Mouse (Mus musculus) liver, postnatal 0 days (tissue): Measurements from ENCODE around the gene Afg3l1. TPM values are rescaled to one million over a fixed set of nuclear protein-coding genes. Genes with fewer than 3 reads are reported as not detected.
A peak's percentile ranks its signal among the peaks of the same experiment; 100 is the strongest.
"Not testable (repeated sequence)": the region's sequence is repeated elsewhere in the genome, so short reads cannot be mapped to it uniquely, and the experiment has no call there.

Experiments
- ATAC-seq: fragments of 200-750 bp; cut with Nextera tagmentation; 2 replicates; pipeline ENCODE4 v1.8.0; 2017; ENCODE audit warnings: mild to moderate bottlenecking, moderate library complexity
- DNase-seq: peaks from one replicate; pipeline ENCODE4 v3.0.0-alpha.2; 2016
- H3K27ac ChIP-seq: fragments of 300-500 bp; sonication (generic); 2 replicates; pipeline ENCODE4 v1.5.1; 2014; ENCODE audit warnings: antibody characterized with exemption, moderate library complexity, mild to moderate bottlenecking, low read depth
- H3K27me3 ChIP-seq: fragments of 300-500 bp; sonication (generic); 2 replicates; pipeline ENCODE4 v1.6.1; 2014; ENCODE audit warnings: low read length, control low read depth, mixed read lengths; ENCODE audit not compliant: insufficient read depth
- H3K36me3 ChIP-seq: fragments of 300-500 bp; sonication (generic); replicated peaks from 2 replicates; pipeline ENCODE4 v1.6.1; 2014; ENCODE audit warnings: mild to moderate bottlenecking, control low read depth, low read length, moderate library complexity, mixed read lengths; ENCODE audit not compliant: insufficient read depth
- H3K4me1 ChIP-seq: fragments of 300-500 bp; sonication (generic); 2 replicates; pipeline ENCODE4 v1.6.1; 2014; ENCODE audit warnings: antibody characterized with exemption, mild to moderate bottlenecking, control low read depth; ENCODE audit not compliant: insufficient read depth
- H3K4me2 ChIP-seq: fragments of 300-500 bp; sonication (generic); 2 replicates; pipeline ENCODE4 v1.6.1; 2014; ENCODE audit warnings: low read depth, mild to moderate bottlenecking, low read length, moderate library complexity, mixed read lengths
- H3K4me3 ChIP-seq: fragments of 300-500 bp; sonication (generic); 2 replicates; pipeline ENCODE4 v1.5.1; 2014; ENCODE audit warnings: low read depth, low read length
- H3K9ac ChIP-seq: fragments of 300-500 bp; sonication (generic); replicated peaks from 2 replicates; pipeline ENCODE4 v1.6.1; 2014; ENCODE audit warnings: mild to moderate bottlenecking, moderate library complexity
- H3K9me3 ChIP-seq: fragments of 300-500 bp; sonication (generic); 2 replicates; pipeline ENCODE4 v1.6.1; 2016; ENCODE audit warnings: mild to moderate bottlenecking, control low read depth, low read length, mixed read lengths
- CTCF ChIP-seq: sonication (generic); IDR thresholded peaks from 2 replicates; pipeline ENCODE4 v1.5.1; 2016; ENCODE audit warnings: antibody characterized with exemption, low read depth
- EP300 ChIP-seq: IDR thresholded peaks from 2 replicates; pipeline ENCODE4 v1.6.1; 2016; ENCODE audit warnings: antibody characterized with exemption, low read depth, mild to moderate bottlenecking
- WGBS: fragments of 180-500 bp; shearing (Covaris S2); extraction: QIAGEN DNeasy Blood & Tissue Kit; methylation state at CpG from one replicate; pipeline ENCODE4 v1.1.7; 2014; ENCODE audit not compliant: insufficient replicate concordance; 5-methylcytosine and 5-hydroxymethylcytosine counted together
- polyA plus RNA-seq: library from polyadenylated mRNA; unstranded; fragments of >200 nt; fragmentation: Nextera tagmentation; extraction: Ambion mirVana; gene quantifications from 2 replicates; pipeline ENCODE4 v1.2.1, GENCODE M21; 2015

The Afg3l1 gene
- polyA plus RNA-seq, 1 experiment from 2014 or later = 24.3 TPM

GRCm38 (mm10) chr8:123515540-123515897 lies 37.8 kb downstream of the Afg3l1 start:
- no peaks in the 10 kb centered on the region for H3K36me3 ChIP-seq
- 6% methylated on average over 10 of the region's 11 CpGs for WGBS
- H3K9me3 ChIP-seq = no peaks in the 10 kb centered on the region
- ATAC-seq (no peak), DNase-seq (no peak)
- H3K9ac ChIP-seq = no peak overlapping the region
- peaks cover 18% of the 10 kb centered on the region for H3K4me1 ChIP-seq
- H3K4me2 ChIP-seq = peak overlapping the region; percentile 73
- H3K27me3 ChIP-seq = peaks cover 37% of the 10 kb centered on the region
- no peak overlapping the region for H3K27ac ChIP-seq
- TF ChIP-seq EP300 = no peak
- no peak for TF ChIP-seq CTCF
- H3K4me3 ChIP-seq = no peak overlapping the region; the same call in 1 of the 2 replicates

DNA sequence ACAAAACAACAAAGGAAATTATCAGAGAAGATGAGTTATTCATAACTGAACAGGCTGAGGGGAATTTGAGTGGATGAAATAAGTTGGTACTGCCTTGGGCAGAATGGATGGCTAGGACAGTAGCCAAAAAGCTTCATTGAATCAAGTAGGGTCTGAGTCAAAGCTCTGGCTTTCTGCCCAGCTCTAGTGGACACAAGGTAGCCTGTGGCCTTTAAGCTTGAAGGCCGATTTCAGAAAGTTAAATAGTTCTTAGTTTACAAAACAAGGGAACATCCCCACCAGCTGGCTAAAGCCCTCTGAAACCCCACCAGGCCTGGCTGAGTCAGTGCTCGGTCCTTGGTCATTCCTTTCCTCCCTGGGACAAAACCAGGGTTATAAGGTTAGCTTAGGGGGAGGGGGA lies 38.9 kb downstream of the Afg3l1 start:
- 41% methylated on average over 2 of the region's 2 CpGs for WGBS
- ATAC-seq (peak; percentile 12; the same call in 1 of the 2 replicates), DNase-seq (peak; percentile 62)
- no peak overlapping the region for H3K9ac ChIP-seq
- H3K9me3 ChIP-seq = no peaks in the 10 kb centered on the region
- no peak overlapping the region for H3K27ac ChIP-seq
- no peak overlapping the region for H3K4me3 ChIP-seq
- H3K27me3 ChIP-seq = peaks cover 37% of the 10 kb centered on the region
- peaks cover 18% of the 10 kb centered on the region for H3K4me1 ChIP-seq
- no peak overlapping the region for H3K4me2 ChIP-seq
- H3K36me3 ChIP-seq = no peaks in the 10 kb centered on the region
- TF ChIP-seq EP300 (no peak), CTCF (no peak)

GRCm38 (mm10) chr8:123518172-123518571 lies 40.5 kb downstream of the Afg3l1 start:
- no peaks in the 10 kb centered on the region for H3K9me3 ChIP-seq
- 0 out of 2 replicates have a peak, but pooled peaks have one; percentile 2 for ATAC-seq
- H3K4me2 ChIP-seq = peak overlapping the region; percentile 85
- no peak for DNase-seq
- 34% methylated on average over 10 of the region's 10 CpGs for WGBS
- H3K36me3 ChIP-seq = no peaks in the 10 kb centered on the region
- TF ChIP-seq CTCF = no peak
- no peak for TF ChIP-seq EP300
- peak overlapping the region; percentile 64; the same call in 1 of the 2 replicates for H3K4me3 ChIP-seq
- peaks cover 18% of the 10 kb centered on the region for H3K4me1 ChIP-seq
- peaks cover 28% of the 10 kb centered on the region for H3K27me3 ChIP-seq
- H3K27ac ChIP-seq = no peak overlapping the region
- H3K9ac ChIP-seq = no peak overlapping the region

DNA sequence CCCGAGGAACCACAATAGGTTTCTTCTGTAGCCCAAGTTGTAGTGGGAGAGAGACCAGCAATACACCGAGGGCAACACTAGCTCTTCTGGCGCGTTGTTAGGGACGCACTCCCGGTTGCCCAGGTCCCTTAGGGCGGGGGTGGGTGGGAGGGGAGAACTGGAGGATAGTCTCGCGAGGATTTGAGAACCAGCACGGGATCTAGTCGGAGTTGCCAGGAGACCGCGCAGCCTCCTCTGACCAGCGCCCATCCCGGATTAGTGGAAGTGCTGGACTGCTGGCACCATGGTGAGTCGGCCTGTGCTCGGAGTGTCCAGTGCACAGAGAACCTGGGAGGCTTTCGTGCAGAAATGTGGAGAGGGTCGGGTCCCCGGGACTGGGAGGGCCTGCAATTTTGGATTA lies 41.0 kb downstream of the Afg3l1 start, which contains the start of gene Gas8:
Gene Gas8 (plus strand): TSS at position 168 of the 400 bp plus-strand sequence.
- H3K27me3 ChIP-seq = peaks cover 23% of the 10 kb centered on the region
- H3K27ac ChIP-seq = no peak within 1 kb of the TSS
- no peaks in the 10 kb centered on the region for H3K36me3 ChIP-seq
- no peaks in the 10 kb centered on the region for H3K9me3 ChIP-seq
- H3K4me3 ChIP-seq = peak within 1 kb of the TSS; percentile 64
- peak; percentile 91 for DNase-seq
- under 1% methylated on average over 20 of the region's 20 CpGs for WGBS
- ATAC-seq = peak; percentile 94
- peak within 1 kb of the TSS; percentile 85 for H3K4me2 ChIP-seq
- H3K9ac ChIP-seq = peak within 1 kb of the TSS; percentile 65
- TF ChIP-seq EP300 = no peak
- TF ChIP-seq CTCF = 0 out of 2 replicates have a peak, but pooled peaks have one; percentile 11
- H3K4me1 ChIP-seq = peaks cover 18% of the 10 kb centered on the region

- not testable (repeated sequence) for ATAC-seq, H3K27ac ChIP-seq, H3K27me3 ChIP-seq, DNase-seq, H3K4me3 ChIP-seq, H3K9ac ChIP-seq, H3K36me3 ChIP-seq, H3K9me3 ChIP-seq, H3K4me2 ChIP-seq
- H3K4me1 ChIP-seq = peaks cover 12% of the 10 kb centered on the region
- 92% methylated on average over 1 of the region's 1 CpGs for WGBS
Observed at GRCm38 (mm10) chr8:123520048-123520447, 42.3 kb downstream of the Afg3l1 start.

DNA sequence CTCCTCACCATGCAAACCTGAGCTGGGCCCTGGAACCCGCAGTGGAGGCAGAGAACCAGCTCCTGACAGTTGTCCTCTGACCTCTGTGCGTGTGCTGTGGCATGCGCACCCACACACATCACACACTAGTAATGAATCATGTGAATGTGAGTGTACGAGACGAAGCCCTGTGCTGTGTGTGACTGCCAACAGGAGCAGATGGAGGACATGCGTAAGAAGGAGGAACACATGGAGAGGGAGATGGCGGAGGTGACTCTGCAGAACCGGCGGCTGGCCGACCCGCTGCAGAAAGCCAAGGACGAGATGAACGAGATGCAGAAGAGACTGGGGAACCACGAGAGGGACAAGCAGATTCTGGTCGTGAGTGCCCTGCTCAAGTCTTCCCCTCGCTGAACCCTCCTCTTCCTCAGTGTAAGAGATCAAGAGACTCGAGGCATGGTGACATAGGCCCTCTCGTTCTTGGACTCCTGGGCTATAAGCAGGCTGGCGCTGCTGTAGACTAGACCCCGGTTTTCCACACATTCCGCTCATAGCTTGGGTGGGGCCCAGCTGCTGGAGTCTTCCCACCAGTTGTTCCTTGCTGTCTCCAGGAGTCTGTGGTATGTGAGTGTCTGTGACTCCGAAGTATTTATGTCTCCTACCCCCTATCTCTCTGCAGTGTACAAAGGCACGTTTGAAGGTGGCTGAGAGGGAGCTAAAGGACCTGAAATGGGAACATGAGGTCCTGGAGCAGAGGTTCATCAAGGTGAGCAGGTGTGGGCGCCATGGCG lies 50.2 kb downstream of the Afg3l1 start:
- peaks cover 29% of the 10 kb centered on the region for H3K36me3 ChIP-seq
- no peak for ATAC-seq
- WGBS = 89% methylated on average over 25 of the region's 25 CpGs

More for the DNA sequence above, 50.2 kb downstream of the Afg3l1 start:
- Histone ChIP-seq H3K9me3 (no peaks in the 10 kb centered on the region), H3K4me3 (no peak overlapping the region), H3K27ac (no peak overlapping the region), H3K27me3 (no peaks in the 10 kb centered on the region), H3K4me1 (no peaks in the 10 kb centered on the region), H3K4me2 (no peak overlapping the region), H3K9ac (no peak overlapping the region)
- no peak for DNase-seq
- TF ChIP-seq CTCF = no peak
- no peak for TF ChIP-seq EP300
